Mouse (Mus musculus) neutrophil, adult 5-6 weeks (primary cell): Measurements from ENCODE around the gene Prr36. TPM values are rescaled to one million over a fixed set of nuclear protein-coding genes. Genes with fewer than 3 reads are reported as not detected.

Source experiments
- ATAC-seq: fragments of 151-379, 151-347 bp; 2 replicates; pipeline ENCODE4 v1.8.0; 2017; ENCODE audit warnings: mild to moderate bottlenecking, moderate TSS enrichment; ENCODE audit not compliant: insufficient number of reproducible peaks, poor library complexity, low FRiP score, severe bottlenecking; ENCODE audit errors: extremely low read depth
- total RNA-seq: library from RNA; stranded (forward); fragments of 200-1000 nt; gene quantifications from 2 replicates; pipeline ENCODE4 v1.2.3, GENCODE M21; 2017

Prr36 gene
- total RNA-seq, 1 experiment from 2014 or later = not detected

DNA sequence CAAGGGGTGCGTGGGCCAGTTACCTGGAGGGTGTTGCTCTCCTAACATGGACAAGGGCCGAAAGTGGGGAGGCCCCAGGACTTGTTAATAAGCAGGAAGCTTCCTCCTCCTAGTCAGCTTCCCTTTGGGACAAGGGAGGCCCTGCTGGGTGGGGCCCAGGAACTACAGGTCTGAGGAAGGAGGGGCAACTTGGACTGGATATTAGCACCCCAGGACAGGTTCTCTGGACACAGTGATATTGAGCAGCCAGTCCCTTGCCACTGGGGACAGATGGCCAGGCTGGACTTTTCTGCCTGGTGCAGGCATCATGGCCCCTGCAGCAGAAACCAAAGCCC lies 10.3 kb downstream of the Prr36 start:
- no peak for ATAC-seq

DNA sequence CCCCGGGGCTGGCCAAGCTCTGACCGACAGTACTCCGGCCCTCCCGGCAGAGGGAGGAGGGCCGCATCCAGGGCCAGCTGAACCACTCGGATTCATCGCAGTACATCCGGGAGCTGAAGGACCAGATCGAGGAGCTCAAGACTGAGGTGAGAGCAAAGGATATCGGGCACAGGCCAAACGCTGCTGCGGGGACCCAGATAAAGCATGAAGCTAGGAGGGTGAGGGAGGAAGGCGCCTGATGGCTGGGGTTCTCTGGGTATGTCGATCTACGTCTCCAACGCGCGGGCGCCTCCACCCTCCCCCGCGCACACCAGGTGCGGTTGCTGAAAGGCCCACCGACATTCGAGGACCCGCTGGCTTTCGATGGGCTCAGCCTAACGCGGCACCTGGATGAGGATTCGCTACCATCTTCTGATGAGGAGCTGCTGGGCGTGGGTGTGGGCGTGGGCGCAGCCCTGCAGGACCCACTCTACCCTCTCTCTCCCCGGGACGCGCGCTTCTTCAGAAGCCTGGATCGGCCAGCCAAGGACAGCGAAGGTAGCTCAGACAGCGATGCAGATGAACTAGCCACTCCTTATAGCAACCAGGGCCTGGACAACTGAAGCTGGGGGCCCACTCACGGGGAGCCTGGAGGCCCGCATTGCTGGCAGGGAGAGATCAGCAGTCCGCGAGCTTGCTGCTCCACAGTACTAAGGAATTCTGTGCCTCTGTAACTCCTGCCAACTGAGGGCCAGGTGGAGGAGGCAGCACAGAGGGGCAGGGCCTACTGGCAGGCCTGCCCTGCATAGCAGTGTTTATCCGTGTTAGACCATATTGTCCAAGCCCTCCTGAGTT lies 10.9 kb downstream of the Prr36 start:
- no peak for ATAC-seq

DNA sequence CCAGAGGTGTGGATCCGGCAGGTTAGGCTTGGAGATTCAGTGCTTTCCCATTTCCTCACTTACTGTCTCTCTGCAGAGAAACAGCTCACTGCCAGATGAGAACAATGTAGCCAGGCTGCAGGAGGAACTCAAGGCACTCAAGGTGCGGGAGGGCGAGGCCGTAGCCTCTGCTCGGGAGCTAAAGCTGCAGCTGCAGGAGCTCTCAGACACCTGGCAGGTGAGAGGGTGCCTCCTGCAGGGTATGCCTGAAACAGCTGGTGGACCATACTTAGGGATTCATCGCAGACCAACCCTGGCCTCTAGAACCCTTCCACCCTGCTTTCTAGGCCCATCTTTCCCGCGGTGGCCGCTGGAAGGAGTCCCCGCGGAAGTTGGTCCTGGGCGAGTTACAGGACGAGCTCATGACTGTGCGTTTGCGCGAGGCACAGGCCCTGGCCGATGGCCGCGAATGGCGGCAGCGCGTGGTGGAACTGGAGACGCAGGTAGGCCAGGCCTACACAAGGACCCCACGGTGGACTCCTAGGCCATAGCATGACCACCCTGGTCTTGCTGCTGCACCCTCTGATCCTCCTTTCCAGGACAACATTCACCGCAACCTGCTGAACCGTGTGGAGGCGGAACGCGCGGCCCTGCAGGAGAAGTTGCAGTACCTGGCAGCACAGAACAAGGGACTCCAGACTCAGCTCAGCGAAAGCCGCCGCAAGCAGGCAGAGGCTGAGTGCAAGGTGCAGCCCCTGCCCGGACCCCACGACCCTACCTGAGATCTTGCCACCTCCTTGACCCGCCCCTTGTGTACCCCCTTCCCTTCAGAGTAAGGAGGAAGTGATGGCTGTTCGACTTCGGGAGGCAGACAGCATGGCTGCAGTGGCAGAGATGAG lies 11.8 kb downstream of the Prr36 start:
- ATAC-seq = no peak

DNA sequence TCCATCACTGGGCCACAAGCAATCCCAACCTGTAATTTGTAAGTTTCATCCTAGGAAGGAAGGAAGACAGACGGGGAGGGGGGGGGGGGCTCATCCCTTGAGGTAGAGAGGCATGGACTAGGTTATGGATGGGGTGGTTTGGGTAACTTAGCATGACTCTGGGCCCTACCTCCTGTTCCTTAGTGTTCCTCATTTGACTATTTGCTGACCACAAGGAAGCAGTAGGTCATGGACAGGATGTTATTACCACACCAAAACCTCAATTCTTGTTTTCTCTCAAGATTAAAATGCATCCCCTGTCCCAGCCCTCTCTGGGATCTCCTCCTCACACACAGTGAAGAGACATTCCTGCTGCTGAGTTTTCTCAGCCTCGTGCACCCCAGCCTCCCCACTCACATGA lies 15.9 kb downstream of the Prr36 start:
- peak; percentile 35; the same call in 1 of the 2 replicates for ATAC-seq

DNA sequence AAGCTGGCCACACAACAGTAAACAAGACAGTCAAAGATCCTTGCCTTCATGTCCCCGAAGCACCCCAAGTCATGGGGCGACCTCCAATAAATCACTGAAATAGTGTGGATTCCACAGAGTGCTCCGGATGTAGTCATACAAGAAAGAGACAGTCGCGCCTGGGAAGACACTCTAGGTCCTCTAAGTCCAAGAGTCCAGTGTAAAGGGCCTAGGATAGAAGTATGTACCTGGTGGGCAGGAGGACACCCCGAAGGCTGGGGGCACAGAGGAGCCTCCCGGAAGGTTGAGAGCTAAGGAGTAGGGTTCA lies 23.7 kb downstream of the Prr36 start:
- no peak for ATAC-seq

DNA sequence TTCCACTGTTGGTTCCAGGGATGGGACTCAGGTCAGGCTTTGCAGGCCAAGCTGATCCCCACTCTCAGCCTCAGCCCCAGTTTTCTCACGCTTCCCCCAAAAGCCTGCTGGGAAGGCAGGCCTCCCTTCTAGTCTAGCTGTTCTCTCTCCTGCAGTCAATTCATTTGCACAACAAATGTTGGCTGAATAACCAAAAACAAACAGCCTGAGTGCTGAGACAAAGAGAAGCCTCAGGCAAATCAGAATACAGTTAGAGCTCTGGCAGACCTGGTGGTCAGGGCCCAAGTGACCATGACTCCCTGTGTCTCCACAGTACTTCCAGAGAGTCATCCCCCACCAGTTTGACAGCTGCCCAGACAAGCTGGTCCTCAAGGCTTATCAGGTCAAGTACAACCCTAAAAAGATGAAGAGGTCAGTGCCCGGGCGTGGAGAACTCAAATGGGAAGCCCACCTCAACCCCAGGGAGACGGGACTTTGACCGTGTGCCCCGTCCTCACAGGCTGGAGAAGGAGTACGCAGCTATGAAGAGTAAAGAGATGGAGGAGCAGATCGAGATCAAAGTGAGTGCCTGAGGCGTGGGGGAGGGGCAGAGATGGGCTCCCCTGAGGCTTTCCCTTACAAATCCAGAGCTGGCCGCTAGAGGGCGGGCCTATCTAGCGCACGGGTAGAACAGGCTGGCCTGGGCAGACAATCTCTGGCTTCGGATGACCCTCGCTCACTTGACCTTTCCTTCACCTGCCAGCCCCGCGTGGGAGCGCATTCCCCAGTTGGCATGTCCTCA lies 24.3 kb downstream of the Prr36 start:
- peak; percentile 79 for ATAC-seq

DNA sequence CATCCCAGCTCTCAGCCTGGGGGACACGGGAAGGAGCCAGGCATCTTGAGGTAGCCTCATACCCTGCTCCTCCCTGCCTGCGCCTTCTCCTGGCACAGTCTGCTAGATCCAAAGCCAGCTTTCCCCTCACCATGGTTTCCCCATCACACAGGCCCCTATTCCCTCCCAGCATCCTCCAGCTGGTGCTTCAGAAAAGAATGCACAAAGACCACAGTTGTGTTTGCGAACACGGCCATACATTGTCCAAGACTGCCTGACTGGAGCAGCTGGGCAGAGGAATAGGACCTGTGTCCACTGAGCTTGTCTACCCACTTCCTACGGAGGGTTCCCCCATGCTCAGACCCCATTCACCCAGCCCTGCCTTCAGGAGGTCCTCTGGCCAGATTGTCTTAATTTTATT lies 25.0 kb downstream of the Prr36 start:
- ATAC-seq = no peak

DNA sequence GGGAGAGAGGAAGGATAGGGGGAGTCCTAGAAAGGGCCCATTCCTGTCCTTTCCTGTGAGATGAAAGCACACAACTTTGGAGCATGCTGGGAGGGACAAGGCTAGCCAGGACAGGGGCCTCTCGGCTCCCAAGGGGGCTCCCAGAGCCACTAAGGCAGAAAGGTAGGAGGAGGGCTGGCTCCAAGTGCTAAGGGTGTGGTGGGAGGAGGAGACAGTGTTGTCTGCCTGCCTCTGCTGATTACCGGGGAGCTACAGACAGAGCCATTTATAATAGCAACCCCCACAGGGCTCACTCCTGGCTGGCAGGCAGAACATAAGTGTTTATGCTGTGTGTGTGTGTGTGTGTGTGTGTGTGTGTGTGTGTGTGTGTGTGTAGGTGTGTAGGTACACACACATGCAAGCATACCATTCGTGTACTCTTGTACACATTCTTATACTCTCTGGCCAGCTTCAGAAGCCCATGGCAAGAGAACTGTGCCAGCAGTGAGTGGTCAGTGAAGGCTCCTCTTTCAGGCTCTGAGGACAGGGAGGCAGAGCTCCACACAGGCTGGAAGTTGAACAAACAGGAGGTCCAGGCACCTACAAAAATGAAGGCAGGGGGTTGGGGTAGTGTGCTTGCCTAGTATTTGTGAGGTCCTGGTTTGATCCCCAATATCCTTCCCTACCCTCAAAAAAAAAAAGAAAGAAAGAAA lies 28.1 kb downstream of the Prr36 start:
- no peak for ATAC-seq

DNA sequence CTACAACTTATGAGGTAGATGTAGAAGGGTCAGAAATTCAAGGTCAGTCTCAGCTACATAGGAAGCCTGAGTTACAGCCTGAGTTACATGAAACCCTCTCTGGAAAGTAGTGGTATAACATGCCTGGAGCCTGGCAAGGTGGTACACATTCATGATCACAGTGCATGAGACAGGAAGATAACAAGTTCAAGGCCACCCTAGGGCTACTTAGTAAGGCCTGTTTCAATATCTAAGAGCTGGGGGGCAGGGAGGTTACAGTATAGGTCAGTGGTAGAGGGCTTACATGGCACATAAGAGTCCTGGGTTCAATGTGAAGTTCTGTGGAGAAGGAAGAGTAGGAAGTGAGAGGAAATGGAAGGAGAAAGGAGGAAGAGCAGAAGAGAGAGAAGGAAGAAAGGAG lies 28.7 kb downstream of the Prr36 start:
- no peak for ATAC-seq

DNA sequence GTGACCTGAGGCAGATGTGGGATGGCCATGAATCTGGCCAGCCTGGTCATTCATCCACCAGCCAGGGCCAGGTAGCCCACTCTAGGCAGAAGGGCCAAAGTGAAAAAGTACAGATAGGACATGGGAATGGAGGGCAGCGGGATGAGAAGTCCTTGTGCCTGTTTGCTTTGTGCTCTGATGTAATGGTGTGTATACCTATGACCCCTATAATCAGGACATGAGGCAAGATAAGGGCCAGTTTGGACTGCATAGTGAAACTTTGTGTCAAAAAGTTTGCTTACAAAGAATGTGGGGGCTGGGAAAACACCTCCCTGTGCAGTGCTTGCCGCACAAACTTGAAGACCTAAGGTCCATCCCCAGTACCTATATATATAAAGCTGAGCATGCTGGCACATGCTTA lies 31.1 kb downstream of the Prr36 start:
- ATAC-seq = no peak

DNA sequence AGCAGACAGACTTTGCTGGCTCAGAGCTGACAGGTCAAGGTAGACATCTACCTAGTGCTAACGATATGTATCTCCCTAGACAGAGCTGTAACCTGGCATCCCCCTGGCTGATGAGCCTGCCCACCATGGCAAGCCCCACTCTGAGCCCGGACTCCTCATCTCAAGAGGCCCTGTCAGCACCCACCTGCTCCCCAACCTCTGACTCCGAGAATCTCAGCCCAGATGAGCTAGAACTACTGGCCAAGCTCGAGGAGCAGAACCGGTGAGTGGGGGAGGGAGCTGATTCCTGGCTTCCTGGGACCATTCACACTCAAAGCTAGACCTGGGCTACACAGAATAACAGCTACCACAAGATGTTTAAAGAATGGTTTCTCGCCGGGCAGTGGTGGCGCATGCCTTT lies 33.9 kb downstream of the Prr36 start:
- ATAC-seq = no peak

DNA sequence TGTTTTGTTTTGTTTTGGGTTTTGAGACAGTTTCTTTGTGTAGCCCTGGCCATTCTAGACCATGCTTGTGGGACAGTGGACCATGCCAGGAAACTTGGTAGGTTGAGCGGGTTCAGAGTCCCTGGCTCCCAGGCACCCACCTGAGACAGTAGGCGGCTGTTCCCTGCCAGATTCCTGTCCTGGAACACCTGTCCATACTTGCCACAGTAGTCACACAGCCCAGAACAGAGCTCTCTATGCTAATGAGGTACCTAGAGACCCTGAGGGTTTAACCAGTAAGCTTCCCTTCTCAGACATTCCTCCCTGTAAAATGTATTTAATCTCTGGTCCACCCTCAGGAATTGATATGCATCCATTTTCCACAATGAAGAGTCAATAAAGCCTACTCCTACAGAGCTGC lies 43.2 kb downstream of the Prr36 start:
- no peak for ATAC-seq

DNA sequence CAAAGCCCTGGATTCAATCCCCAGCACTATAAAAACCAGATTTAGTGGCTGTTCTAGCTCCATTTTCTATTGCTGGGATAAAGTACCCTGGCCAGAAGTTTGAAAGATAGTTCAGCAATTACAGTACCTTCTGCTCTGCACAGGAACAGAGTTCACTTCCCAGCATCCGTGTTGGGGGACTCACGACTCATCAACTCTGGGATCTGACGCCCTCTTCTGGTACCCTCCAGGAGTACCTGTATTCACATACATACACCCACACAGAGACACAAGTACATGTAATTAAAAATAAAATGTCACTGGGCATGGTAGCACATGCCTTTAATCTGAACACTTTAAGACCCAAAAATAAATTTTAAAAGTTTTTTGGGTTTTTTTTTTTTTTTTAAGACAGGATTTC lies 44.8 kb downstream of the Prr36 start:
- ATAC-seq = no peak

DNA sequence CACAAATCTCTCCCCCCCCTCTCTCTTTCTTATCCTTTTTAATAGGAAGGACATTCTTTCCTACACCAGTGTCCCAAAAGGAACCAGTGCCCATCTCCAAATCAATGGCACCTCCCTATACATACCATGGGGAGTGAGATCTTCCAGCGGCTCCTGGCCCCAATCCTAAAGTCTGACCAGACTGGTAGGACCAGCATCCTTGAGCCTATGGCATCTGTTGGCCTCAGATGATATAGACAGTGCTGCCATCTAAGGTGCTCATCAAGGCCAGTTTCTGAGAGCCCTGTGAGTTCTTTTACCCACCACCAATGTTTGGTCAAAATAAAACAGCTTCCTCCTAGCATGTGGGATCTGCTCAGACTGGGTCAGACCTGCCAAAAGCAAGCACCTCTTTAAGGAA lies 49.3 kb downstream of the Prr36 start:
- no peak for ATAC-seq

DNA sequence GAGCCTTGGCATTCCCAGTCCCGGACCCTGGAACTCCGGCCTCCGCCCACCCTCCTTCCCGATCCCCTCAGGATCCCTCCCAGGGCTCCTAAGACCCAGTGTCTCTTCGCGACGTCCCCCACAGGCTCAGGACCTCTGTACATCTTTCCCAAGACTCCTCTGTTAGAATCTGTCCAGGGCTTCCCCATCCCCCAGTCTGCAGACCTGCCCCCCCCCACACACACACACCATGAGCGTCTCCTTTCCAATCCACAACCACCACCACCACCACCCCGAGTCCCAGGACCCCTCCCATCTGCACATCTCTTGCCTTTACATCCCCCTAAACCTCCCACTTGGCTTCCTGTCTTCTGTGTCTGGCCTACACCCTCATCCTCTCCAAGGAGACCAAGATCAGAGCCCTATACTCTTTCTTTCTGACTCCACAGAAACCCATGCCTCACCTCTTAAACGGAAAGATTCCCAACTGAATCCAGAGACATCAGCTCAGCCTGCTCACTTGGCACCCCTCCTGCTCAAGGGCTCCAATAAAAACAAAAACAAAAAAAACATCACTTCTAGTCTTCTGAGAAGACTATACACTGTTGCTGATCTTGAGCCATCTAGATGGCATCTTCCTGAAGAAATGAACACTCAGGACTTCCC lies 50.3 kb downstream of the Prr36 start:
- no peak for ATAC-seq

DNA sequence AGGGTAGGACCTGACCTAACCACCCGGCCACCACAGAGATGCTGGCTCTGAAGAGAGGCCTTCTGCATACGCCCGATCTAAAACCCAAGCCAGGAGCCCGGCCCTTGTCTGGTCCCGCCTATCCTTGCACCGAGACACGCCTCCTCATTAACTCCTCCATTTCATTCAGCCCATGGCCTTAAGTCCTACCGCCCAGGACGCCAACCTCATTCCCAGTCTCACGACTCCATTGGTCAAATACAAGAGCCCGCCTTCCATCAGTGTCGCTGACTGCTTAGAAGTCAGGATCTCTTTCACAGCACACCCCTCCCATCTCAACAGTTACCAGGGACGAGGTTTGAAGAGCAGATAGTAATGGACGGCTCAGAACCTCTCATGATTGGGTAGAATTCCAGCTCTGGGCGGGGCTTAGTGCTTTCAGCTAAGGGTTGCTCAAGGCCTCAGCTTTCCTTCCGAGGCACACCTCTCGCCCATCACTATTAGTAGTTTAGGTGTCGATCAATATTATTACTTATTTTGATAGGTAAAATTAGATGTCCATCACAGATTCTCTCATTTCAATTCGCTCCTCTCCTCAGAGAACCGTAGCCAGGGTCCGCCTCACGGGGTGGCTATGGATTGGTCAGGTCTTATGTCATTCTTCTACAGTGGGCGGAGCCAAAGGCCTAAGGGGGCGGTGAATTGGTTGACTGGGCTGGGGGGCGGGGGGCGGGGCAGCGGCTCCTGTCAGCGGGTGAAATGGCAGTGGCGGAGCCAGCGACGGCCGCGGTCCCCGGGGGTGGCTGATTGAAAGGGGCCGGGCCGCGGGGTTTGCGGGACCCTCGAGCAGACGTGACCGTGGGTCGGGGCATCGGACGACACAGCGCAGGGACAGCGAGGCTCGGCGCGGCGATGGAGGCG lies 51.2 kb downstream of the Prr36 start, which contains the start of gene Evi5l:
Evi5l (plus strand) TSS at position 716 of the 900 bp plus-strand sequence.
- peak; percentile 88 for ATAC-seq

DNA sequence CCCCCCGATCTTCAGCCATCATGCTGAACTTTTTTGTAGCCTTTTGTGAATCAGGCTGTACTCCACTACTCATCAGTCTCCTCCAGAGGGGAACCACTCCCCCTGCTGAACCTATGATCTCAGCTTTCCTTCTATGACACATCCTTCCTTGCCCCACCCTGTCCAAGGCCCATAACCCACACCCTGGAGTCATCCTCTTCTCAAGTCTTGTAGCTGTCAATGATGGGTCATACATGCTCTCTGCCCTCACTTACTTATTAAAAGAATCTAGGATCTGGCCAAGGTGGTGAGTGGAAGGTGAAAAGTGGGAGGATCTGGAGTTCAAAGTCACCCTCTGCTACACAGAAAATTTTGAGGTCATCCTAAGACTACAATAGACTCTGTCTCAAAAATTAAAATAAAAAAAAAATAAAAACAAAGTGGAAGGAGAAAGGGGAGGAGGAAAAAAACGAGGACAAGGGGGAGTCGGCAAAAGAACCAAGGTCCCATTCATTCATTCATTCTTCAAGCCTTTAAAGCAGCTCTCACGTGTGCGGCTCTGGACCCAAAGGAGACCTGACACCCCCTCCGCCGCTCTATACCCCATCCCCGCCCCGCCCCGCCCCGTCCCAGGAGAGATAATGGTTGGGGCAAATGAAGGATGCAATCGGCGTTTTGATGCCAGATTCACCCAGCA lies 51.9 kb downstream of the Prr36 start:
- ATAC-seq = no peak
